Mouse (Mus musculus): ENCODE measurements at regions not wholly inside any gene's neighbourhood (a gene's known extent, or its start where the extent isn't known, plus 50 kb on each side); places are given as distances from the start of the nearest gene placed in this dataset.
"Not testable (repeated sequence)": the region's sequence is repeated elsewhere in the genome, so short reads cannot be mapped to it uniquely, and the experiment has no call there.

GRCm38 (mm10) chr14:53134783-53135182, 639.2 kb upstream of the Olfr1507 start:
- peak; percentile 27 for DNase-seq (ENCODE audit: low read depth, low spot score)

GRCm38 (mm10) chr14:53132390-53132789, 636.8 kb upstream of the Olfr1507 start:
- peak; percentile 21 for DNase-seq (ENCODE audit: low read depth, low spot score)

GRCm38 (mm10) chr14:53121704-53122103, 626.2 kb upstream of the Olfr1507 start:
- DNase-seq (ENCODE audit: low read depth, low spot score), result not testable (repeated sequence)

- DNase-seq (ENCODE audit: low read depth, low spot score), result not testable (repeated sequence)
These were observed 614.2 kb upstream of the Olfr1507 start for GRCm38 (mm10) chr14:53109732-53110131.

- DNase-seq (ENCODE audit: low read depth, low spot score), result not testable (repeated sequence)
These were observed 605.8 kb upstream of the Olfr1507 start for GRCm38 (mm10) chr14:53101362-53101761.

- DNase-seq (ENCODE audit: low read depth, low spot score), result not testable (repeated sequence)
These were observed 595.4 kb upstream of the Olfr1507 start for GRCm38 (mm10) chr14:53090921-53091320.

GRCm38 (mm10) chr14:53081853-53082252, 586.3 kb upstream of the Olfr1507 start:
- DNase-seq (ENCODE audit: low read depth, low spot score), result not testable (repeated sequence)

- DNase-seq (ENCODE audit: low read depth, low spot score), result not testable (repeated sequence)
These were observed 585.6 kb upstream of the Olfr1507 start for GRCm38 (mm10) chr14:53081024-53081711.

- DNase-seq (ENCODE audit: low read depth, low spot score), result not testable (repeated sequence)
These were observed 585.0 kb upstream of the Olfr1507 start for GRCm38 (mm10) chr14:53080556-53080955.

GRCm38 (mm10) chr14:53075937-53076336, 580.4 kb upstream of the Olfr1507 start:
- DNase-seq (ENCODE audit: low read depth, low spot score), result not testable (repeated sequence)

- DNase-seq (ENCODE audit: low read depth, low spot score), result not testable (repeated sequence)
These were observed 577.6 kb upstream of the Olfr1507 start for GRCm38 (mm10) chr14:53073126-53073525.

GRCm38 (mm10) chr14:53072502-53072901, 577.0 kb upstream of the Olfr1507 start:
- not testable (repeated sequence) for DNase-seq (ENCODE audit: low read depth, low spot score)

GRCm38 (mm10) chr14:53054439-53054838, 558.9 kb upstream of the Olfr1507 start:
- DNase-seq (ENCODE audit: low read depth, low spot score), result not testable (repeated sequence)

GRCm38 (mm10) chr14:53053465-53054123, 558.0 kb upstream of the Olfr1507 start:
- not testable (repeated sequence) for DNase-seq (ENCODE audit: low read depth, low spot score)

- not testable (repeated sequence) for DNase-seq (ENCODE audit: low read depth, low spot score)
These were observed 552.1 kb upstream of the Olfr1507 start for GRCm38 (mm10) chr14:53047683-53048082.

GRCm38 (mm10) chr14:53046975-53047374, 551.4 kb upstream of the Olfr1507 start:
- DNase-seq (ENCODE audit: low read depth, low spot score), result not testable (repeated sequence)

- peak; percentile 27 for DNase-seq (ENCODE audit: low read depth, low spot score)
These were observed 549.8 kb upstream of the Olfr1507 start for GRCm38 (mm10) chr14:53045331-53045730.

- not testable (repeated sequence) for DNase-seq (ENCODE audit: low read depth, low spot score)
These were observed 548.6 kb upstream of the Olfr1507 start for GRCm38 (mm10) chr14:53044101-53044500.

- DNase-seq (ENCODE audit: low read depth, low spot score), result peak; percentile 10
These were observed 546.5 kb upstream of the Olfr1507 start for GRCm38 (mm10) chr14:53042016-53042415.

- not testable (repeated sequence) for DNase-seq (ENCODE audit: low read depth, low spot score)
These were observed 543.9 kb upstream of the Olfr1507 start for GRCm38 (mm10) chr14:53039475-53039874.

- DNase-seq (ENCODE audit: low read depth, low spot score), result not testable (repeated sequence)
These were observed 539.4 kb upstream of the Olfr1507 start for GRCm38 (mm10) chr14:53034940-53035339.

- DNase-seq (ENCODE audit: low read depth, low spot score), result not testable (repeated sequence)
These were observed 537.7 kb upstream of the Olfr1507 start for GRCm38 (mm10) chr14:53033221-53033620.

GRCm38 (mm10) chr14:53032498-53032897, 536.9 kb upstream of the Olfr1507 start:
- DNase-seq (ENCODE audit: low read depth, low spot score), result not testable (repeated sequence)
